Mouse (Mus musculus) cerebellum, postnatal 25 days (tissue): ENCODE results near the gene Il6st.
A peak's percentile ranks its signal among the peaks of the same experiment; 100 is the strongest.
"Not testable (repeated sequence)": the region's sequence is repeated elsewhere in the genome, so short reads cannot be mapped to it uniquely, and the experiment has no call there.

Experiments used
- DNase-seq, 2 experiments: peaks; one replicate each; pipeline ENCODE4 v3.0.0; 2021; ENCODE audit warnings: mixed read lengths in 2 of 2

Il6st gene

GRCm38 (mm10) chr13:112463868-112464625, at the start of gene Il6st:
Gene Il6st, plus strand, starts transcription at chr13:112464070.
- peak; percentile 97 to 99 for DNase-seq

- DNase-seq, result no peak
Measured at GRCm38 (mm10) chr13:112415896-112416295, 48.0 kb upstream of the Il6st start.

- DNase-seq, result no peak
Measured at GRCm38 (mm10) chr13:112416410-112417162, 47.3 kb upstream of the Il6st start.

- DNase-seq, result no peak
Measured at GRCm38 (mm10) chr13:112417163-112417523, 46.7 kb upstream of the Il6st start.

- DNase-seq, result no peak
Measured at GRCm38 (mm10) chr13:112417861-112418423, 45.9 kb upstream of the Il6st start.

GRCm38 (mm10) chr13:112418595-112418994, 45.3 kb upstream of the Il6st start:
- no peak for DNase-seq

- DNase-seq, result no peak
Measured at GRCm38 (mm10) chr13:112424212-112424611, 39.7 kb upstream of the Il6st start.

- DNase-seq, result no peak
Measured at GRCm38 (mm10) chr13:112424635-112425034, 39.2 kb upstream of the Il6st start.

GRCm38 (mm10) chr13:112425181-112425654, 38.7 kb upstream of the Il6st start:
- DNase-seq, result no peak

- no peak for DNase-seq
Measured at GRCm38 (mm10) chr13:112426265-112427135, 37.4 kb upstream of the Il6st start.

GRCm38 (mm10) chr13:112427136-112427470, 36.8 kb upstream of the Il6st start:
- not testable (repeated sequence) for DNase-seq

GRCm38 (mm10) chr13:112427521-112427920, 36.3 kb upstream of the Il6st start:
- no peak for DNase-seq

- DNase-seq, result no peak
Measured at GRCm38 (mm10) chr13:112433271-112433670, 30.6 kb upstream of the Il6st start.

- no peak for DNase-seq
Measured at GRCm38 (mm10) chr13:112435241-112436075, 28.4 kb upstream of the Il6st start.

GRCm38 (mm10) chr13:112436288-112436687, 27.6 kb upstream of the Il6st start:
- no peak for DNase-seq

- no peak for DNase-seq
Measured at GRCm38 (mm10) chr13:112438001-112438868, 25.6 kb upstream of the Il6st start.

GRCm38 (mm10) chr13:112439105-112439818, 24.6 kb upstream of the Il6st start:
- no peak for DNase-seq

- DNase-seq, result peak in 1 of 2 experiments; percentile 10
Measured at GRCm38 (mm10) chr13:112439917-112440361, 23.9 kb upstream of the Il6st start.

GRCm38 (mm10) chr13:112440668-112441067, 23.2 kb upstream of the Il6st start:
- DNase-seq, result no peak
